Mouse (Mus musculus) G1E (cell line): Measurements from ENCODE around the gene Mipep.

Source experiments
- CTCF ChIP-seq: IDR thresholded peaks from 2 replicates; pipeline ENCODE4 v1.5.1; 2012; ENCODE audit warnings: low read depth, low read length, inconsistent platforms, mixed read lengths
- POLR2AphosphoS5 ChIP-seq: IDR thresholded peaks from 2 replicates; pipeline ENCODE4 v1.6.1; 2012; ENCODE audit warnings: low read depth, low read length, inconsistent platforms; ENCODE audit not compliant: insufficient replicate concordance

DNA sequence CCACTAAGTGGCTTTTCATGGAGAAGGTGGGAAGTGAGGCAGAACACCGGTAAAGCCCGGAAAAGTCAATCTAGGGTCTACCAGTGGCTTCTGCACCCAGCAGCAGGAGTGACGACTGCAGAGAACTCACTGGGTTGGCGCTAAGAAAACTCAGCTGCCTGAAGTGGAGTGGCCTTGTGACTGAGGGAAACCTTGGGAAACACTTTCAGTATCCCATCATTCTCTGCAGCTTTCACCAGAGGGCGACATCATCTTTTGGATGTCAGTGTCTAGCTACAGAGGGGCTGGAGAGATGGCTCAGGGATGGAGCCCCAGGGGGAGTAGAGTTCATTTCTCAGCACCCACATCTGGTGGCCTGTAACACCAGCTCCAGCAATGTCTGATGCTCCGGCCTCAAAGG is 15.0 kb upstream of the Mipep start:
- no peak for TF ChIP-seq CTCF
- no peak for TF ChIP-seq POLR2AphosphoS5
